Mouse (Mus musculus) left cerebral cortex, postnatal 10 days (tissue): ENCODE data around the gene Tnfsf13. TPM values are rescaled to one million over a fixed set of nuclear protein-coding genes. Genes with fewer than 3 reads are reported as not detected.
"Not testable (repeated sequence)": the region's sequence is repeated elsewhere in the genome, so short reads cannot be mapped to it uniquely, and the experiment has no call there.

ENCODE experiments used
- DNase-seq, 2 experiments: peaks; one replicate each; pipeline ENCODE4 v3.0.0; 2021 to 2022; ENCODE audit warnings: low spot score in 2 of 2, mixed read lengths in 1 of 2; ENCODE audit errors: extremely low spot score in 1 of 2
- intact Hi-C: fragments of 180-260 bp; cut with DNase I; formaldehyde crosslinking; loops from one replicate; pipeline ENCODE4 v1.15.1; 2025
- total RNA-seq, 2 experiments: library from RNA; stranded (reverse); gene quantifications; 2 replicates each; pipeline ENCODE4 v1.2.3; 2021

Tnfsf13 gene
- total RNA-seq: 1 to 10 TPM in 1 of 2 experiments, under 1 TPM in 1; 0.39 to 1.6 TPM

GRCm38 (mm10) chr11:69685526-69686148 is at the start of gene Tnfsf13:
Gene Tnfsf13 (minus strand): TSS chr11:69685784.
- intact Hi-C loops: no loop called here
- DNase-seq: peak in 1 of 2 experiments; percentile 84

- intact Hi-C loops, DNase-seq: not testable (repeated sequence)
Observed at GRCm38 (mm10) chr11:69731408-69731807, 45.8 kb upstream of the Tnfsf13 start.

- DNase-seq: peak in 1 of 2 experiments; percentile 54
- intact Hi-C loops: no loop called here
Observed at GRCm38 (mm10) chr11:69729063-69729462, 43.5 kb upstream of the Tnfsf13 start.

DNA sequence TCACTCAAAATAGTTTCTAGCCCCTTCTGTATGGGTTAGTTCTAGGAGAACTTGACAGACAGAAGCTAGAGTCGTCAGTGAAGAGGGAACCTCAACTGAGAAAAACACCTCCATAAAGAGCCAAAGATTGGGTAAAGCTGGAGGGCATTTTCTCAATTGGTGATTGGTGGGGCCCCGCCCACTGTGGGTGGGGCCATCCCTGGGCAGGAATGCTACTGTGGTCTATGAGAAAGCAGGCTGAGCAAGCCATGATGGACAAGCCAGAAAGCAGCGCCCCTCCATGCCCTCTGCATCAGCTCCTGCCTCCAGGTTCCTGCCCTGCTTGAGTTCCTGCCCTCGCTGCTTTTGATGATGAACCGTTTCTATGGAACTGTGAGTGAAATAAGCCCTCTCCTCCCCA is 40.4 kb upstream of the Tnfsf13 start:
- DNase-seq: no peak
- intact Hi-C loops: no loop called here

GRCm38 (mm10) chr11:69723074-69723473 is 37.5 kb upstream of the Tnfsf13 start:
- intact Hi-C loops: no loop called here
- DNase-seq: no peak

DNA sequence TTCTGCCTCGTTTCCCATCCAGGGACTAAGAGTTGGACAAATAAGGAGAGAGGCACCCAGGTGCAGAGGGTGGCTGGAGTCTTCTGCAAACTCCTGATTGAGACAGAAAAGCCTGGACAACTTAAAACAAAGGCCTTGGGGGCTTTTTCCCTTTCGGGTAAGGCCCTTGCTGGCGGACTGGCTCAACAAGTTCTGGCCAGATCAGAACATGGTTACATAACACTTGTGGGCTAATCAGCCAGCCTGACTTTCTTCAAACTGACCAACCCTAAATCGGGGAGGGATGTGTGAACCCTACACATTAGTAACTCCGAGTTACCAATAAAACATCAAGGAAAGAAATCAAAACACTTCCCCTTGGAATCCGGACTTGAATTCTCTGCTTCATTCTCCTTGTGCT is 35.3 kb upstream of the Tnfsf13 start:
- intact Hi-C loops: no loop called here
- no peak for DNase-seq

GRCm38 (mm10) chr11:69719423-69719822 is 33.8 kb upstream of the Tnfsf13 start:
- intact Hi-C loops: loop anchor here (5.0 kb wide), 1 partner anchor 37 kb away; the partner anchor contains the start of gene Senp3
- DNase-seq: no peak

GRCm38 (mm10) chr11:69718661-69719060 is 33.1 kb upstream of the Tnfsf13 start:
- intact Hi-C loops: loop anchor here (5.0 kb wide), 1 partner anchor 36 kb away; the partner anchor contains the start of gene Senp3
- DNase-seq: no peak

DNA sequence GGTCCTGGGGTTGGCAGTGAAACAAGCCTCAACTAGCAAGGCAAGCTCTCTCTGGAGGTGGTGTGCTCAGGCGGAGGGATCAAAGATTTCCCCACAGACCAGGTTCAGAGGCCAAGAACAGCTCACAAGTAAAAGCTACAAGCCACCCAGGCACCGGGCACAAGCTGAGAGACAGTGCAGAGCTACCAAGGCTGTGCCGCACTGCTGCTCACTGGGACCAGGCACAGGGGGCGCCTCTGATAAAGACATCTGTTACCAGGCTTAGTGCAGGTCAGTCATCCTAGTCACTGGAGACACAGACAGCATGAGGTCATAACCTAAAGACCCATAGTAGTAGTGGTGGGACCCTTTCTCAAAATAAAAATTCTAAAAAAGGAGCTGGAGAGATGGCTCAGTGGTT is 31.4 kb upstream of the Tnfsf13 start:
- intact Hi-C loops: loop anchor here (5.0 kb wide), 1 partner anchor 35 kb away; the partner anchor contains the start of gene Senp3
- DNase-seq: no peak

- DNase-seq: peak in 1 of 2 experiments; percentile 16
- intact Hi-C loops: loop anchor here (5.0 kb wide), 1 partner anchor 34 kb away; the partner anchor contains the start of gene Senp3
Observed at GRCm38 (mm10) chr11:69715929-69716328, 30.3 kb upstream of the Tnfsf13 start.

GRCm38 (mm10) chr11:69715482-69715881 is 29.9 kb upstream of the Tnfsf13 start:
- intact Hi-C loops: loop anchor here (5.0 kb wide), 1 partner anchor 33 kb away; the partner anchor contains the start of gene Senp3
- DNase-seq: peak in 1 of 2 experiments; percentile 44

GRCm38 (mm10) chr11:69714636-69715329 is 29.2 kb upstream of the Tnfsf13 start:
- intact Hi-C loops: loop anchor here (5.0 kb wide), 1 partner anchor 32 kb away; the partner anchor contains the start of gene Senp3
- DNase-seq: peak in 1 of 2 experiments; percentile 37

DNA sequence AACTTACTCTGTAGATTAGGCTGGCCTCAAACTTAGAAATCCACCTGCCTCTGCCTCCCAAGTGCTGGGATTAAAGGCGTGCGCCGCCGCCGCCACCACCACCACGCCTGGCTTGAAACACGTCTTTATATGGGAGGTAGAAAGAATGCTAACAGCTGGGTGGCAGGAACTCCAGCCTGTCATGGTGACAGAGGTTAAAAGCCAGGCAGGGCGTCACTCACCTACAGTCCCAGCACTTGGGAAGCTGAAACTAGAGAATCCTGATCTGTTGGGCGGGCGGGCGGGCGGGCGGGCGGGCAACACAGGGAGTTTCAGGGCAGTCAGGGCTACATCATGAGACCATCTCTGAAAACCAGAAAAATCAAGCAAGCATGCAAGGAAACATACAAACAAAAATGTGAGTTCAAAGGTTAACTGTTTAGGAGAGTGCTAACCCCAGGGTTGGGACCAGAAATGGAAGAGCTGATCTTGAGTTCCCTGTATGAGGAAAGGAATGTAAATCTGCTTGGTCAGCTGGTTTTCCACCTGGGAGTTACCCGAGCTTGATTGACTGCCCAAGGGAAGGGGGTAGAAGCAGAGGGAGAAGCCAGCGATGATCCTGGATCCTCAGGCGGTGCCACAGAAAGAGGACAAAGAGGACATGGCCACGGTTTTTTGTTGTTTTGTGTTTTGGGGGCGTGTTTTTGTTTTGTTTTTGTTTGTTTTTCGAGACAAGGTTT is 27.5 kb upstream of the Tnfsf13 start:
- intact Hi-C loops: no loop called here
- no peak for DNase-seq

- intact Hi-C loops: no loop called here
- no peak for DNase-seq
Observed at GRCm38 (mm10) chr11:69711082-69711481, 25.5 kb upstream of the Tnfsf13 start.

GRCm38 (mm10) chr11:69710470-69710869 is 24.9 kb upstream of the Tnfsf13 start:
- intact Hi-C loops: no loop called here

GRCm38 (mm10) chr11:69709554-69710446 is 24.2 kb upstream of the Tnfsf13 start:
- no peak for DNase-seq
- intact Hi-C loops: no loop called here

More at GRCm38 (mm10) chr11:69710470-69710869, 24.9 kb upstream of the Tnfsf13 start:
- no peak for DNase-seq

DNA sequence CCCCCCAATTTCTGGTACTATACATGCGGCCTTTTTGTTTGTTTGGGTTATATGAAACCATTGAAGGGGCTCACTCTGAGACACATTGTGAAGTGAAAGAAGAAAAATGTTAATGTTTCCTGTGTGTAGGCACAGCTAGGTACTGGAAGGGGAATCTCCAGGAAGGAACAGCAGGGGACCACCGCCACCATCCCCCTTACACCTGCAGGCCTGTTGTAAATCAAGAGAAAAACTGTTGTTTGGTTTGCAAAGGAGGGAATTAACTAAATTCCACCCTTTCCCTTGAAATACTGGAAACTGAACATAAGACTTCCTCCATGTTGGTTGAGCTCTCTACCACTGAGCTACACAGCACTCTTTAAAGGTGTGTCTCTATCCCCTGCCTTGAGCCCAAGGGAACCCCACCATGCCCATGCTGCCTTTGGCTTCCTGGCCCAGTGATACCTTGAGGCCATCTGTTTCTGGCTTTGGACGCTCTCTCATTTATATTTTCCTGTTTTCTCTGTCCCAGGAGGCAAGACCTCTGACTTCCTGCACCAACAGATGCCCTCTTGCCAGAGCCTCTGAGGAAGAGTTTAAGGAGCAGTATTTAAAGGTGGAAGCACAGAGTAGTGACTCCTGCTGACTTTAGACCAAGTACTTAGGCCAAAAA is 23.2 kb upstream of the Tnfsf13 start:
- intact Hi-C loops: no loop called here
- no peak for DNase-seq

- intact Hi-C loops: no loop called here
- no peak for DNase-seq
Observed at GRCm38 (mm10) chr11:69707873-69708381, 22.3 kb upstream of the Tnfsf13 start.
